Mouse (Mus musculus): ENCODE measurements around the gene Mylip. TPM values are rescaled to one million over a fixed set of nuclear protein-coding genes. Genes with fewer than 3 reads are reported as not detected.

Gene Mylip
- polyA plus RNA-seq, 1 experiment from 2014 or later = 17.1 TPM

DNA sequence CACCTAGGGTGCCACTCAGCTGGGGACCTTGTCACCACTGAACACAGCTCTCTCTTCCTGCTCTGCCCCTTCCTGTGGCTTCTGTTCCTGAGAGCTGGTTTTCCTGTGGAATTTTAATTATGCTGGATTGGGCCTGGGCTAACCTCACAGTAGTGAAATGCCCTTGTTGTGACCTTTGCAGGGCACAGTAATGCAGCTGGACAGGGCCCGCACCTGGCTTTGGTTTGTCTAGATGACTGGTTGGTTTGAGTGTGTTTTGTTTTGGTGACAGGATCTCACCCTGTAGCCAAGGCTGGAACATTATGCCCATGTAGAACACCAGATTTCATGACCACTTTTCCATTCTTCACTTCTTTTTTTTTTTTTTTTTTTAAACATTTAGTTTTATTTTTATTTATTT is 57.1 kb downstream of the Mylip start:
- peak; percentile 85 for DNase-seq (ENCODE audit: low spot score)
- H3K36me3 ChIP-seq = no peaks in the 10 kb centered on the region
- H3K27ac ChIP-seq = peak overlapping the region; percentile 74
- peaks cover 44% of the 10 kb centered on the region for H3K4me1 ChIP-seq
- H3K4me3 ChIP-seq = no peak overlapping the region
- no peaks in the 10 kb centered on the region for H3K9me3 ChIP-seq (replicated peaks)
- 17% methylated on average over 1 of the region's 1 CpGs for WGBS
- no peaks in the 10 kb centered on the region for H3K27me3 ChIP-seq (ENCODE audit: low read depth, poor library complexity, severe bottlenecking)

DNA sequence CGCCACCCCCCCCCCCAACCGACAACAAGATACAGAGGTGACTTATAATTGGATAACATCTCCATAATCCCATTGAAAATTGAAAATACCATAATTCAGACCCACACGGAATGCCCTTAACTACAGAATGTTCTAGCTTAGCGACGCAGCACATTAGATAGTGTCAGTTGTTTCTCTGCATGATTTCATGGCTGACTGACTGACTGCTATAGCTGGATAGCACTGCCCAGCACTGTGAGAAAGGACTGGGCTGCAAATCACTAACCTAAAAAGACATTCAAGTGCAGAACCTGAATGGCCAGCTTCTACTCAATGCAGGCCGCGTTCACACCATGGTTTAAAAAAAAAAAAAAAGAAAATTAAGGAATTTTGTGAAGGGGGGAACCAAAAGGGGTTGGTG is 62.9 kb downstream of the Mylip start:
- H3K36me3 ChIP-seq = no peaks in the 10 kb centered on the region
- H3K4me3 ChIP-seq = no peak overlapping the region
- peaks cover 42% of the 10 kb centered on the region for H3K4me1 ChIP-seq
- whole genome bisulfite sequencing = 94% methylated on average over 7 of the region's 7 CpGs
- no peaks in the 10 kb centered on the region for H3K9me3 ChIP-seq (replicated peaks)
- no peak overlapping the region for H3K27ac ChIP-seq
- no peaks in the 10 kb centered on the region for H3K27me3 ChIP-seq (ENCODE audit: low read depth, poor library complexity, severe bottlenecking)
- no peak for DNase-seq (ENCODE audit: low spot score)

DNA sequence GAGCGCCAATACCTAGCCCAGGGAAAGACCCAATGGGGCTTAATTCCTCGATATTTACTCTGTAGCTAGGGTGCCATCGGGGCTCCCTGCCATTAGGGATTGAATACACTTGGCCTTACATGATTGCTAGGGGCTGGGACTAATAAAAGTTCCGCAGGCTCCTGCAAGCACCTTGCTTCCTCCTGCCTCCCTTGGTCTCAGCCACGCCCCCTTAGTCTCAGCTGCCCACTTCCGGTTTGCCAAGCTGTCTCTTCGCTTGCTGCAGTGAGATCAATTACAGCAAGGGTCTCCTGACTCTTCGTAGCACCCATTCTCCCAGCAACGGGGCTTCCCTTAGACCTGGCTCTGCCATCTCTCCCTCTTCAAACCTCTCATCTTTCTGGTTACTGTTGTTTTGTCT is 63.5 kb downstream of the Mylip start:
- H3K36me3 ChIP-seq = no peaks in the 10 kb centered on the region
- peak overlapping the region; percentile 20; the same call in 1 of the 2 replicates for H3K27ac ChIP-seq
- DNase-seq (ENCODE audit: low spot score) = no peak
- H3K4me1 ChIP-seq = peaks cover 41% of the 10 kb centered on the region
- no peak overlapping the region for H3K4me3 ChIP-seq
- 57% methylated on average over 9 of the region's 9 CpGs for WGBS
- H3K9me3 ChIP-seq (replicated peaks) = no peaks in the 10 kb centered on the region
- no peaks in the 10 kb centered on the region for H3K27me3 ChIP-seq (ENCODE audit: low read depth, poor library complexity, severe bottlenecking)

DNA sequence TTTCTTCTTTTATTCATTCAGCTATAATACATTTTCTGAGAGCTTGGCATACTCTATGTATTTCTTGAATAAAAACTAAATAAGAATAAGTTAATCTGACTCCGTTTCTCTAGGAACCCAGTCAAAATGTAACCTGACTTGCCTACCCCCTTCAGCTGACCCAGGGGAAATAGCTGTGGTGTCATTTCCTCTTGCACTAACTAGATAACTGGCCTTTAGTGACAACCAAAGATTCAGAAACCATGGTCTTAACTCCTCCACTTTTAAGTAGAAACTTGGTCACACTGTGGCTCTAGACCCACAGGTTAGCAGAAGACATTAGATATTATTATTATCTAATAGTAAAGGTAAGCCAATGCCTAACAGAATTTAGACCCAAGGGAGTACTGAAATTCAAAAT is 64.5 kb downstream of the Mylip start:
- no peaks in the 10 kb centered on the region for H3K27me3 ChIP-seq (ENCODE audit: low read depth, poor library complexity, severe bottlenecking)
- 80% methylated on average over 1 of the region's 1 CpGs for WGBS
- H3K4me3 ChIP-seq = no peak overlapping the region
- H3K27ac ChIP-seq = peak overlapping the region; percentile 83; the same call in 1 of the 2 replicates
- peaks cover 40% of the 10 kb centered on the region for H3K4me1 ChIP-seq
- no peaks in the 10 kb centered on the region for H3K9me3 ChIP-seq (replicated peaks)
- no peaks in the 10 kb centered on the region for H3K36me3 ChIP-seq
- no peak for DNase-seq (ENCODE audit: low spot score)

DNA sequence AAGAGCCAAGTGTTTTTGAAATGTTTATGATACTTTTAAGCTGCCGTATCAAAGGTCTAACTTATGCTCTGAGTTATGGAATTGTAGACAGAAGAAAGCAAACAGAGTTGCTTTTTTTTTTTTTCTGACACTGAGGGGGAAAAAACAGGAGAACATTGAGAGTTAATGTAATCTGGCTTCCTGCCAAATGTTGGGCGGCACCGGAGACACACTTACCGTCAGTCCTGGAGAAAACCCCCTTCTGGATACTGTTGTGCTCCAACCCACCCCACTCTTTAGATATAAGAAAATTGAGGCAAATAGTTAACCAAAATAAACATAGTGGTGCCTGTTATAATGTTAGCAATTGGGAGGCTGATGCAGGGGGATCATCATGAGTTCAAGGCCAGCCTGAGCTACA is 65.1 kb downstream of the Mylip start:
- whole genome bisulfite sequencing = 54% methylated on average over 4 of the region's 4 CpGs
- Histone ChIP-seq H3K9me3 (replicated peaks) (no peaks in the 10 kb centered on the region), H3K4me3 (no peak overlapping the region), H3K27me3 (ENCODE audit: low read depth, poor library complexity, severe bottlenecking) (no peaks in the 10 kb centered on the region), H3K36me3 (no peaks in the 10 kb centered on the region), H3K27ac (peak overlapping the region; percentile 83), H3K4me1 (peaks cover 40% of the 10 kb centered on the region)
- no peak for DNase-seq (ENCODE audit: low spot score)

DNA sequence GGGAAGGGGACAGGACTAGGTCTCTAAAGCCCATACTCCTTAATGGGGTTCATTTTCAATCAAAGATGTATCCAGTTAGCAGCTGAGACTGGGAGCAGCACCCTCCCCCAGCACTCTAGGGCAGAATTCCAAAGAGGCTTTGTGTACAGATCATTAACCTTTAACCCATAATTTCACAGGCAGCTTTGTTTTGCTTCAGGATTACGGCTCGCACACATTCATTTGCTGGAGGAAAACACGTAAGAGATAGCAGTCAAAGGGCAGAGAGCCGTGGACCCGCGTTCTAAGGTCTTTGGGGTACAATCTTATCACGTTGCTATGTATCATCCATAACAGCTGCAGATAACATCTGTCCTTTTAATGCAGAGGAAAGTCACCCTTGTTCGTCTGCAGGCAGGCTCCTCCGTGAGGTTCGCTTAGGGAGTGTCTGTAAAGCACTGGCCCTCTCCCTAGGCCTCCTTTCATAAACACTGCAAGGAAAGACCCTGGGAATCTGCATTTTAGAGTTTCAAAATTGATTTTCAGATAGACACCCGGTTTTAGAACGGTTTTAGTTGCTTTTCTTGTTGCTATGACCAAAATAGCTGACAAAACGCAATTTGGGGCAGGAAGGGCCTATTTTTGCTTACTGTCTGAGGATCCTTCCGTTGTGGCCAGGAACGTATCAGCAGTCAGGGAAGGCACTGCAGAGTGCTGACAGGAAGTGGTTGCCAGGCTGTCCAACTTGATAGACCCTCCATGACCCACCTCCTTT is 65.7 kb downstream of the Mylip start:
- no peaks in the 10 kb centered on the region for H3K9me3 ChIP-seq (replicated peaks)
- H3K27ac ChIP-seq = peak overlapping the region; percentile 83
- H3K4me1 ChIP-seq = peaks cover 40% of the 10 kb centered on the region
- DNase-seq (ENCODE audit: low spot score) = peak; percentile 38
- no peaks in the 10 kb centered on the region for H3K36me3 ChIP-seq
- 22% methylated on average over 15 of the region's 15 CpGs for WGBS
- H3K27me3 ChIP-seq (ENCODE audit: low read depth, poor library complexity, severe bottlenecking) = no peaks in the 10 kb centered on the region
- H3K4me3 ChIP-seq = no peak overlapping the region

DNA sequence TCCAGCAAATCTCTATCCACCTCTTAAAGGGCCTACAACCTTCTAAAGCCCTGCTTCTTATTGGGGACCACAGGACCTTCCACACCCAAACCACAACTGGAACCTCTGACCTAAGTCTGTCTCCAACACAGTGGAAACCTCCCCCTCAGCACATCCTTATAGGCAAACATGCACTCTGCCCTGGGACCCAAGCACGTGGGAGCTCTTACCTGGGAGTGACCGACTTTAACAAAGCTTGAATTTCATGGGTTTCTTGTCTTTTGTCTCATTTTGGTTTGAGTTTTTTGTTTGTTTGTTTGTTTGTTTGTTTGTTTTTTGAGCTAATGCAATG is 66.3 kb downstream of the Mylip start:
- H3K9me3 ChIP-seq (replicated peaks) = no peaks in the 10 kb centered on the region
- DNase-seq (ENCODE audit: low spot score) = no peak
- peaks cover 40% of the 10 kb centered on the region for H3K4me1 ChIP-seq
- H3K36me3 ChIP-seq = no peaks in the 10 kb centered on the region
- 82% methylated on average over 2 of the region's 2 CpGs for WGBS
- H3K27me3 ChIP-seq (ENCODE audit: low read depth, poor library complexity, severe bottlenecking) = no peaks in the 10 kb centered on the region
- no peak overlapping the region for H3K4me3 ChIP-seq
- peak overlapping the region; percentile 83 for H3K27ac ChIP-seq

DNA sequence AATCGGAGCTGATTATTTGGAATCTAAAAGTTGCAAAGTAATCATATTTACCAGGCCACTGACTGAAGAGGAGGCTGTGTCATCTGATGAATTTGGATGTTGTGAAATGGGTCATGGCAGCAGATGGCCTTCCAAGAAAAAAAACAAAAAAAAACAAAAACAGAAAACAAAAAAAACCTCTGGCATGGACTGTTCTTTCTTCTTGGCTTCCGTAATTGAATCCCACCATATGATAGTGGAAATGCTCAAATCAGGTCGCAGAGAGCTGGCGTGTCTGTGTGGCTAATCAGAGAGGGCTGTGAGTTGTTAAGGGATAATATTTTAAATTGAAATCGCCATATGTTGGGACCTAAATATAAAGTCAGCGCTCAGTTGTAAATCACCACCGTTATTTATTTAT is 67.9 kb downstream of the Mylip start:
- Histone ChIP-seq H3K36me3 (no peaks in the 10 kb centered on the region), H3K27ac (no peak overlapping the region), H3K27me3 (ENCODE audit: low read depth, poor library complexity, severe bottlenecking) (no peaks in the 10 kb centered on the region), H3K4me1 (peaks cover 40% of the 10 kb centered on the region), H3K4me3 (no peak overlapping the region), H3K9me3 (replicated peaks) (no peaks in the 10 kb centered on the region)
- DNase-seq (ENCODE audit: low spot score) = no peak
- WGBS = 67% methylated on average over 7 of the region's 7 CpGs

DNA sequence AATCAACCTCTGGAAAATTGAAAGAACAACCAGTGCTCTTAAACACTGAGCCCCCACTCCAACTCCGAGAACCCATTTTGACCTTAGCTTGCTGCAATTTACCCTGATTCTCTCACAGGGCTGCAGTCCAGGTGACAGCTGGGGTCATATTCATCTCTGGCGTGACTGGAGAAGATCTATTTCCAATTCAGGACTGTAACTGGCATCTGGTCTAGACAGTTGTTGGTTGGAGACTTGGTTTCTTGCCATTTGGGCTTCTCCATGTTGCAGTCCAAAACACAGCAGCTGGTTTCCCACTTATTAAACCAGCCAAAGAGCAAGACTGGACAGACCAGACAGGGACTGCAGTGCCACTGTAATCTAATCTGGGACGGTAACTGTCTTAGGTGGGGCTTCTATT is 70.6 kb downstream of the Mylip start:
- Histone ChIP-seq H3K27ac (no peak overlapping the region), H3K36me3 (no peaks in the 10 kb centered on the region), H3K9me3 (replicated peaks) (no peaks in the 10 kb centered on the region), H3K4me1 (peaks cover 16% of the 10 kb centered on the region), H3K27me3 (ENCODE audit: low read depth, poor library complexity, severe bottlenecking) (no peaks in the 10 kb centered on the region), H3K4me3 (no peak overlapping the region)
- no peak for DNase-seq (ENCODE audit: low spot score)
- 86% methylated on average over 3 of the region's 3 CpGs for WGBS

DNA sequence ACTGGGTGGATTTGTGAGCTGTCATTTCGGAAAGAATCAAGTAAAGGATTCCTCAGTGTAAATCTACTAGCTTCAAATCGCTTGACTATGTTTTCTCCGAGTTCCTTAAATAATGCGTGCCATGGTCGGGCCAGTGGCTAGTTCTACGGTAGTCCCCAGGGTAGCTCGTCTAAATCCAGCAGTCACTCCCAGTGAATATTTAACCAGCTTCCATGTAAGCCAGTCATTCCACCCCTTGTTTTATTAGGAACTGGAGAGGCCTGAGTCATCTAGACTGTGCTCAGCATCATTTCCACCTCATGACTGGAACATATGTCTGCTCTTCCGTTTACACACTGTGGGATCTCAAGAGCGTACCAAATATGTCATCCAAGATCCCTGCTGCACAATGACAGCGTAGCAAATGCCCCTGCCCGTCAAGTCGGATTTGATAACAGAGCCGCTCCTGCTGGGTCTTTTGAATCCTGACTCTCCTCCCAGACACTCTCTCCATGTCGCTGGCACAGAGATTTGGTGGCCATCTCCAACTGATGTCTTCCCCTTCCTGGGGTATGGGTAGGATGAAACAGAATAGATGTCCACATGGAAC is 71.9 kb downstream of the Mylip start:
- no peak for DNase-seq (ENCODE audit: low spot score)
- 90% methylated on average over 14 of the region's 14 CpGs for WGBS
- no peaks in the 10 kb centered on the region for H3K27me3 ChIP-seq (ENCODE audit: low read depth, poor library complexity, severe bottlenecking)
- no peaks in the 10 kb centered on the region for H3K9me3 ChIP-seq (replicated peaks)
- no peaks in the 10 kb centered on the region for H3K36me3 ChIP-seq
- no peak overlapping the region for H3K27ac ChIP-seq
- H3K4me3 ChIP-seq = no peak overlapping the region
- peaks cover 16% of the 10 kb centered on the region for H3K4me1 ChIP-seq

Other genes starting within 250 kb of the Mylip start
- gene Gmpr, start 117.7 kb downstream of the Mylip start, polyA plus RNA-seq (2016; fragmentation: Nextera tagmentation; extraction: Ambion mirVana) = 25.2 and 27.8 TPM in 2 replicates

Measured in limb, embryonic 10.5 days (tissue).